Mouse (Mus musculus): ENCODE data around the gene Ccnl2.

- TF ChIP-seq CTCF (IDR thresholded peaks at IDR 0.05; ENCODE audit: insufficient read depth, low read length) (no peak), POLR2A (IDR thresholded peaks at IDR 0.05; ENCODE audit: borderline replicate concordance, extremely low read depth, low read depth, low read length) (no peak)
These were observed 42.8 kb upstream of the Ccnl2 start for GRCm38 (mm10) chr4:155769496-155769879.

Measured in lung, adult 2 months (tissue).